Mouse (Mus musculus): ENCODE measurements around the gene Cmklr1. TPM values are rescaled to one million over a fixed set of nuclear protein-coding genes. Genes with fewer than 3 reads are reported as not detected.

Cmklr1 gene
- total and polyA plus RNA-seq, 2 experiments from 2014 or later = 2.0 to 4.8 TPM

DNA sequence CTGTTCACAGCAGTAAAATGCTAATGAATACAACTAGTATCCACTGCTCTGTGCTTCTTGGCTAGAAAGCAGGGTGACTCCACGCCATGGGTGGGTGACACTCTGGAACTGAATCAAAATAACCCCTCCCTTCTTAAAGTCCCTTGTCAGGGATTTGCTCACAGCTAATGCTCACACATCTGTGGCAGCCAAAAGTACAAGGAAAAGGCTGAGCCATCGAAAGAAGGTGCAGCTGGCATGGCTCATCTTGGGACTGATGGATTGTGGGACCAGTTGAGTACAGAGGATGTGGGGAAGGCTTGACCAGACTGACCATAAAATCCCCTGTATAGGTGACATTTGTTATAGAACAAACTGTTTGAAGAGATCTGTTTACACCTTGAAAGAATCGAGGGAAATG lies 44.1 kb downstream of the Cmklr1 start:
- WGBS = 70% methylated on average over 3 of the region's 3 CpGs
- ATAC-seq (ENCODE audit: insufficient read depth, low read depth) (no peak), DNase-seq (ENCODE audit: low spot score) (no peak)
- Histone ChIP-seq H3K27ac (ENCODE audit: low read depth) (no peak overlapping the region), H3K4me1 (ENCODE audit: control insufficient read depth, insufficient read depth) (no peaks in the 10 kb centered on the region), H3K36me3 (replicated peaks; ENCODE audit: control insufficient read depth, insufficient read depth, low read length) (no peaks in the 10 kb centered on the region), H3K4me3 (ENCODE audit: low read depth, low read length) (no peak overlapping the region), H3K9me3 (replicated peaks; ENCODE audit: control insufficient read depth, low read length) (no peaks in the 10 kb centered on the region), H3K9ac (replicated peaks; ENCODE audit: low read depth, low read length) (no peak overlapping the region), H3K4me2 (ENCODE audit: low read depth, low read length) (no peak overlapping the region), H3K27me3 (ENCODE audit: control insufficient read depth, insufficient read depth, low read length) (peaks cover 6% of the 10 kb centered on the region; the same call in 1 of the 2 replicates)
- TF ChIP-seq CTCF (IDR thresholded peaks at IDR 0.05; ENCODE audit: low read depth) (no peak), EP300 (IDR thresholded peaks at IDR 0.05; ENCODE audit: low read depth) (no peak)

DNA sequence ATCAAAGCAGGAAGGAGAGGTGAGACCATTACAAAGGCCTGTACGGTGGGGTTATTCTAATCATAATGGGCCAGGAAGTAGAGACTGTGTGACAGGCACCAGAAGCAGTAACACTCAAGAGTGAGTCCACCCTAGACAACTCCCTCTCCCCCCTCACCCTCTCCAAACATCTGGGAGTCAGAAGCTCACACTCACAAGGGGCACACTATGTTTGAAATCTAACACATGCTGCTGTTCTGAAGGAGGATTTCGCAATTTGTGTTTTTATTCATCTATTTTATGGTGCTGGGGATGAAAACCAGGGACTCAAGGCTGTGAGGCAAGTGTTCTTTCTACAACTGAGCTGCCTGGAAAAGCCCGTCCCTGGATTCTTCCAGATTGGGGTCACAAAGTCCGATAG lies 45.5 kb downstream of the Cmklr1 start:
- Histone ChIP-seq H3K27me3 (ENCODE audit: control insufficient read depth, insufficient read depth, low read length) (peaks cover 6% of the 10 kb centered on the region; the same call in 1 of the 2 replicates), H3K4me1 (ENCODE audit: control insufficient read depth, insufficient read depth) (no peaks in the 10 kb centered on the region), H3K9me3 (replicated peaks; ENCODE audit: control insufficient read depth, low read length) (no peaks in the 10 kb centered on the region), H3K36me3 (replicated peaks; ENCODE audit: control insufficient read depth, insufficient read depth, low read length) (no peaks in the 10 kb centered on the region), H3K9ac (replicated peaks; ENCODE audit: low read depth, low read length) (no peak overlapping the region), H3K4me2 (ENCODE audit: low read depth, low read length) (no peak overlapping the region), H3K27ac (ENCODE audit: low read depth) (no peak overlapping the region), H3K4me3 (ENCODE audit: low read depth, low read length) (no peak overlapping the region)
- ATAC-seq (ENCODE audit: insufficient read depth, low read depth) (no peak), DNase-seq (ENCODE audit: low spot score) (no peak)
- WGBS = 67% methylated on average over 4 of the region's 4 CpGs
- TF ChIP-seq EP300 (IDR thresholded peaks at IDR 0.05; ENCODE audit: low read depth) = no peak
- no peak for TF ChIP-seq CTCF (IDR thresholded peaks at IDR 0.05; ENCODE audit: low read depth)

DNA sequence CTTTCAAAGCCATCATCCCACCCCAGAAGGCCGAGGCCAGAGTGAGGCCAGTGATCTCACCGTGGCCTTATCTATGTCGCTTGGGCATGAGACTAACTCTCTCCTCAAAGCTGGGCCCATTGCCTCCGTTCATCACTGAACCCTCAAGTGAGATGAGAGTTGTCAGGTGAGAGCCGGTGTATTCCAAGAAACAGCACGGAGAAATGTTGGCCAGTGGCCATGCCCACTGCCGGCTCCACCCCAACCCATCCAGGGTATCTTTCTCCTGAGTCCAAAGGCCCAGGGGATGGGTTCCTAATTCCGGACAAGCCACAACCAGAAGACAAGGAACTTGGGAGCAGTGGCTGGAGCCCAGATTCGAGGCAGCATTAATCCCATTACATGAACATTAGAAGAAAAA lies 46.8 kb downstream of the Cmklr1 start:
- Histone ChIP-seq H3K4me2 (ENCODE audit: low read depth, low read length) (no peak overlapping the region), H3K4me1 (ENCODE audit: control insufficient read depth, insufficient read depth) (no peaks in the 10 kb centered on the region), H3K27me3 (ENCODE audit: control insufficient read depth, insufficient read depth, low read length) (no peaks in the 10 kb centered on the region), H3K4me3 (ENCODE audit: low read depth, low read length) (no peak overlapping the region), H3K36me3 (replicated peaks; ENCODE audit: control insufficient read depth, insufficient read depth, low read length) (no peaks in the 10 kb centered on the region), H3K9me3 (replicated peaks; ENCODE audit: control insufficient read depth, low read length) (no peaks in the 10 kb centered on the region), H3K9ac (replicated peaks; ENCODE audit: low read depth, low read length) (no peak overlapping the region), H3K27ac (ENCODE audit: low read depth) (no peak overlapping the region)
- no peak for ATAC-seq (ENCODE audit: insufficient read depth, low read depth)
- WGBS = 54% methylated on average over 9 of the region's 9 CpGs
- TF ChIP-seq EP300 (IDR thresholded peaks at IDR 0.05; ENCODE audit: low read depth) = no peak
- no peak for TF ChIP-seq CTCF (IDR thresholded peaks at IDR 0.05; ENCODE audit: low read depth)
- DNase-seq (ENCODE audit: low spot score) = no peak

DNA sequence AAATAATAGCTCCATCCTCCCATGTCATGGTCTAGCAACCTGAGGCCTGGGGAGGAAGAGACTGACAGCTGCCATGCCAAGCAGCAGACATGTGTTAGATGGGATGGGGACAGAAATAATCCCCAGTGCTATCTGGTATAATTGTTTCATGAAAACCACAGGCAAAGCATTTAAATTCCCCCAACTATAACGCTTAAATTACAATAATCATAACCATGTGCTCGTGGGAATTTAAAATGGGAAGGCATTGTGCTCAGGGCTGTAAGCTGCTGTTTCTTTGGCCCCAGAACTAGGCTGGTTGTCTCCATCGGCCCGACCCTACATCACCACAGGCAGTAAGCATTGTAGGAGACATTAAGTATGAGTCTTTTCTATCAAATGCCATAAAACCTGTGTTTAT lies 49.4 kb downstream of the Cmklr1 start:
- ATAC-seq (ENCODE audit: insufficient read depth, low read depth) = no peak

DNA sequence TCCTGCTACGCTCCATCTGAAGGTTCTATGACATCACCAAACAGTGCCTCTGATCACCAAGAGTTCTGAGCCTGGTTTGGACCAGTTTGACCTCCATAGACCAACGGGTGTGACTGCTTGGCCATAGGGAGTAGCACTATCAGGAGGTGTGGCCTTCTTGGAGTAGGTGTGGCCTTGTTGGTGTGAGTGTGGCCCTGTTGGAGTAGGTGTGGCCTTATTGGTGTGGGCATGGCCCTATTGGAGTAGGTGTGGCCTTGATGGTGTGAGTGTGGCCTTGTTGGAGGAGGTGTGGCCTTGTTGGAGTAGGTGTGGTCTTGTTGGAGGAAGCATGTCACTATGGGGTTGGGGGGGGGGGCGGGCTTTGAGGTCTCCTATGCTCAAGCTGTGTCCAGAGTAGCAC lies 50.0 kb downstream of the Cmklr1 start:
- Histone ChIP-seq H3K27ac (ENCODE audit: low read depth) (no peak overlapping the region), H3K36me3 (replicated peaks; ENCODE audit: control insufficient read depth, insufficient read depth, low read length) (no peaks in the 10 kb centered on the region), H3K27me3 (ENCODE audit: control insufficient read depth, insufficient read depth, low read length) (no peaks in the 10 kb centered on the region), H3K9ac (replicated peaks; ENCODE audit: low read depth, low read length) (no peak overlapping the region), H3K9me3 (replicated peaks; ENCODE audit: control insufficient read depth, low read length) (no peaks in the 10 kb centered on the region), H3K4me3 (ENCODE audit: low read depth, low read length) (no peak overlapping the region), H3K4me1 (ENCODE audit: control insufficient read depth, insufficient read depth) (no peaks in the 10 kb centered on the region), H3K4me2 (ENCODE audit: low read depth, low read length) (no peak overlapping the region)
- WGBS = 76% methylated on average over 3 of the region's 3 CpGs
- no peak for DNase-seq (ENCODE audit: low spot score)
- ATAC-seq (ENCODE audit: insufficient read depth, low read depth) = no peak
- TF ChIP-seq EP300 (IDR thresholded peaks at IDR 0.05; ENCODE audit: low read depth) (no peak), CTCF (IDR thresholded peaks at IDR 0.05; ENCODE audit: low read depth) (no peak)

More for the DNA sequence above, 49.4 kb downstream of the Cmklr1 start:
- H3K27me3 ChIP-seq (ENCODE audit: control insufficient read depth, insufficient read depth, low read length) = no peaks in the 10 kb centered on the region
- no peak overlapping the region for H3K4me2 ChIP-seq (ENCODE audit: low read depth, low read length)
- H3K4me3 ChIP-seq (ENCODE audit: low read depth, low read length) = no peak overlapping the region
- H3K36me3 ChIP-seq (replicated peaks; ENCODE audit: control insufficient read depth, insufficient read depth, low read length) = no peaks in the 10 kb centered on the region
- WGBS = 80% methylated on average over 4 of the region's 4 CpGs
- H3K9ac ChIP-seq (replicated peaks; ENCODE audit: low read depth, low read length) = no peak overlapping the region
- no peak overlapping the region for H3K27ac ChIP-seq (ENCODE audit: low read depth)
- no peak for TF ChIP-seq EP300 (IDR thresholded peaks at IDR 0.05; ENCODE audit: low read depth)
- no peak for TF ChIP-seq CTCF (IDR thresholded peaks at IDR 0.05; ENCODE audit: low read depth)
- H3K9me3 ChIP-seq (replicated peaks; ENCODE audit: control insufficient read depth, low read length) = no peaks in the 10 kb centered on the region
- DNase-seq (ENCODE audit: low spot score) = no peak
- H3K4me1 ChIP-seq (ENCODE audit: control insufficient read depth, insufficient read depth) = no peaks in the 10 kb centered on the region

DNA sequence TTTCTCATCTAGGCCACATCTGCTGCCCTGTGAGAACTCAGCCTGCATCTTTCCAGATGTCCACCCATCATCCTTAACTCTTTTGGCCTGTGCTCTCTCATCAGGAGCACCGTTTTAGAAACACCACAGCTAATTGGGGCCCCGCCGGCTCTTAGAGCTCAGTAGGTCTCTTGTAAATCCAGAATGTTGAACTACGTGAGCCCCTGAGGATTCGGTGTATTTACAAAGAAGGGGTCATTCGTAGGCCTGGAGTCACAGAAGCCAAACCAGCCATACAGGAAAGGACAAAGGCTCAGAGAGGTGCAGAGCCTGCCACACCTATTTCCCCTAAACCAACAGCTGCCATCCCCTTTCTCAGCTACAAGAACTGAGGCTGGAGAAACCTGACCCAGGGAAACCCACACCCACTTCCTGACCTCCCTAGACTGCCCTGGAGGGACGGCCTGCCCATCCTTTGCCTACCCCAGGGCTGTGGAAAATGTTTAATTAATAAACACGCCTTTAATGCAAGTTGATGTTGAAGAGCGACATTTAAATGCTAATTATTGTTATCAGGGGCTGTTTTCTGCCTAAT lies 53.4 kb downstream of the Cmklr1 start:
- 74% methylated on average over 9 of the region's 9 CpGs for WGBS
- ATAC-seq (ENCODE audit: insufficient read depth, low read depth) (no peak), DNase-seq (ENCODE audit: low spot score) (no peak)
- H3K4me1 ChIP-seq (ENCODE audit: control insufficient read depth, insufficient read depth) = no peaks in the 10 kb centered on the region
- no peak overlapping the region for H3K4me3 ChIP-seq (ENCODE audit: low read depth, low read length)
- no peak overlapping the region for H3K9ac ChIP-seq (replicated peaks; ENCODE audit: low read depth, low read length)
- H3K4me2 ChIP-seq (ENCODE audit: low read depth, low read length) = no peak overlapping the region
- H3K27ac ChIP-seq (ENCODE audit: low read depth) = no peak overlapping the region
- H3K36me3 ChIP-seq (replicated peaks; ENCODE audit: control insufficient read depth, insufficient read depth, low read length) = no peaks in the 10 kb centered on the region
- no peaks in the 10 kb centered on the region for H3K9me3 ChIP-seq (replicated peaks; ENCODE audit: control insufficient read depth, low read length)
- TF ChIP-seq EP300 (IDR thresholded peaks at IDR 0.05; ENCODE audit: low read depth) (no peak), CTCF (IDR thresholded peaks at IDR 0.05; ENCODE audit: low read depth) (no peak)
- H3K27me3 ChIP-seq (ENCODE audit: control insufficient read depth, insufficient read depth, low read length) = peaks cover 6% of the 10 kb centered on the region; the same call in 1 of the 2 replicates

Data from heart, postnatal 0 days (tissue).